Mouse (Mus musculus) limb, embryonic 14.5 days (tissue): ENCODE data around the gene Camta1. TPM values are rescaled to one million over a fixed set of nuclear protein-coding genes. Genes with fewer than 3 reads are reported as not detected.

ENCODE experiments used
- ATAC-seq: fragments of 200-750 bp; cut with Nextera tagmentation; 2 replicates; pipeline ENCODE4 v1.8.0; 2017; ENCODE audit warnings: low read depth, moderate number of reproducible peaks, moderate TSS enrichment; ENCODE audit not compliant: low FRiP score
- DNase-seq: peaks from one replicate; pipeline ENCODE4 v3.0.0-alpha.2; 2015; ENCODE audit warnings: low spot score
- H3K27ac ChIP-seq: fragments of 300-500 bp; sonication (generic); replicated peaks from 2 replicates; pipeline ENCODE4 v1.5.1; 2014; ENCODE audit warnings: low read depth, mild to moderate bottlenecking, low read length, moderate library complexity, mixed read lengths
- H3K27me3 ChIP-seq: fragments of 300-500 bp; sonication (generic); 2 replicates; pipeline ENCODE4 v1.6.1; 2014; ENCODE audit warnings: low read length, mixed read lengths; ENCODE audit not compliant: control insufficient read depth, insufficient read depth
- H3K36me3 ChIP-seq: fragments of 300-500 bp; sonication (generic); 2 replicates; pipeline ENCODE4 v1.6.1; 2014; ENCODE audit warnings: mild to moderate bottlenecking, low read length, moderate library complexity, mixed read lengths; ENCODE audit not compliant: control insufficient read depth, insufficient read depth
- H3K4me1 ChIP-seq: fragments of 300-500 bp; sonication (generic); 2 replicates; pipeline ENCODE4 v1.6.1; 2014; ENCODE audit warnings: antibody characterized with exemption, low read length, mixed read lengths; ENCODE audit not compliant: control insufficient read depth, insufficient read depth
- H3K4me2 ChIP-seq: fragments of 300-500 bp; sonication (generic); replicated peaks from 2 replicates; pipeline ENCODE4 v1.6.1; 2014; ENCODE audit warnings: low read depth, mild to moderate bottlenecking, low read length, moderate library complexity; ENCODE audit not compliant: severe bottlenecking
- H3K4me3 ChIP-seq: fragments of 300-500 bp; sonication (generic); replicated peaks from 2 replicates; pipeline ENCODE4 v1.5.1; 2014; ENCODE audit warnings: low read length
- H3K9ac ChIP-seq: fragments of 300-500 bp; sonication (generic); 2 replicates; pipeline ENCODE4 v1.6.1; 2014; ENCODE audit warnings: mild to moderate bottlenecking, low read depth, low read length, moderate library complexity; ENCODE audit not compliant: severe bottlenecking
- H3K9me3 ChIP-seq: fragments of 300-500 bp; sonication (generic); 2 replicates; pipeline ENCODE4 v1.6.1; 2016; ENCODE audit warnings: low read length; ENCODE audit not compliant: control insufficient read depth
- POLR2A ChIP-seq: fragments of 200-500 bp; IDR thresholded peaks from 2 replicates; pipeline ENCODE4 v1.8.0; 2012; ENCODE audit warnings: inconsistent platforms, mild to moderate bottlenecking, moderate library complexity, borderline replicate concordance; ENCODE audit not compliant: insufficient read depth, insufficient read length; ENCODE audit errors: extremely low read depth
- WGBS: fragments of 180-500 bp; shearing (Covaris S2); extraction: QIAGEN DNeasy Blood & Tissue Kit; methylation state at CpG from one replicate; pipeline ENCODE4 v1.1.7; 2014; 5-methylcytosine and 5-hydroxymethylcytosine counted together
- polyA plus RNA-seq, 2 experiments: library from polyadenylated mRNA; depleted of rRNA in 1 of 2; stranded (reverse) in 1 of 2; unstranded in 1 of 2; fragments of >200 nt; fragmentation: Nextera tagmentation in 1 of 2; extraction: Ambion mirVana in 1 of 2; gene quantifications; 2 replicates each; pipeline versions ENCODE4 v1.2.1 to v1.2.3; 2012 to 2014

Gene Camta1
- polyA plus RNA-seq, 2 experiments = 28.6 to 78.8 TPM

- ATAC-seq (peak; percentile 95), DNase-seq (peak; percentile 87)
- no peaks in the 10 kb centered on the region for H3K27me3 ChIP-seq
- H3K4me3 ChIP-seq = no peak overlapping the region
- H3K4me2 ChIP-seq = no peak overlapping the region
- TF ChIP-seq POLR2A = no peak
- no peak overlapping the region for H3K9ac ChIP-seq
- 5% methylated on average over 16 of the region's 16 CpGs for WGBS
- no peaks in the 10 kb centered on the region for H3K4me1 ChIP-seq
- H3K36me3 ChIP-seq = no peaks in the 10 kb centered on the region
- no peaks in the 10 kb centered on the region for H3K9me3 ChIP-seq
- H3K27ac ChIP-seq = no peak overlapping the region
Measured at GRCm38 (mm10) chr4:151604481-151604880, 257.2 kb downstream of the Camta1 start.

GRCm38 (mm10) chr4:151603586-151603985 lies 258.1 kb downstream of the Camta1 start:
- Histone ChIP-seq H3K4me1 (no peaks in the 10 kb centered on the region), H3K9me3 (no peaks in the 10 kb centered on the region), H3K9ac (no peak overlapping the region), H3K36me3 (no peaks in the 10 kb centered on the region), H3K4me3 (no peak overlapping the region), H3K27ac (no peak overlapping the region), H3K4me2 (no peak overlapping the region), H3K27me3 (no peaks in the 10 kb centered on the region)
- WGBS = 84% methylated on average over 9 of the region's 9 CpGs
- ATAC-seq (no peak), DNase-seq (no peak)
- no peak for TF ChIP-seq POLR2A

GRCm38 (mm10) chr4:151595116-151595515 lies 266.6 kb downstream of the Camta1 start:
- Histone ChIP-seq H3K27ac (no peak overlapping the region), H3K27me3 (no peaks in the 10 kb centered on the region), H3K9me3 (no peaks in the 10 kb centered on the region), H3K4me3 (no peak overlapping the region), H3K4me2 (no peak overlapping the region), H3K36me3 (no peaks in the 10 kb centered on the region), H3K9ac (no peak overlapping the region), H3K4me1 (no peaks in the 10 kb centered on the region)
- DNase-seq (no peak), ATAC-seq (no peak)
- WGBS = 48% methylated on average over 8 of the region's 8 CpGs
- TF ChIP-seq POLR2A = no peak

GRCm38 (mm10) chr4:151593042-151593441 lies 268.6 kb downstream of the Camta1 start:
- H3K9me3 ChIP-seq = no peaks in the 10 kb centered on the region
- ATAC-seq = no peak
- WGBS = 77% methylated on average over 7 of the region's 7 CpGs

GRCm38 (mm10) chr4:151586074-151586473 lies 275.6 kb downstream of the Camta1 start:
- Histone ChIP-seq H3K4me3 (no peak overlapping the region), H3K4me2 (no peak overlapping the region), H3K27ac (no peak overlapping the region), H3K27me3 (no peaks in the 10 kb centered on the region), H3K9me3 (no peaks in the 10 kb centered on the region), H3K36me3 (no peaks in the 10 kb centered on the region), H3K9ac (no peak overlapping the region), H3K4me1 (no peaks in the 10 kb centered on the region)
- no peak for TF ChIP-seq POLR2A
- DNase-seq (no peak), ATAC-seq (no peak)
- 43% methylated on average over 9 of the region's 9 CpGs for WGBS

More at GRCm38 (mm10) chr4:151593042-151593441, 268.6 kb downstream of the Camta1 start:
- no peak for DNase-seq
- no peaks in the 10 kb centered on the region for H3K36me3 ChIP-seq
- H3K4me2 ChIP-seq = no peak overlapping the region
- no peak overlapping the region for H3K27ac ChIP-seq
- no peak overlapping the region for H3K9ac ChIP-seq
- no peaks in the 10 kb centered on the region for H3K4me1 ChIP-seq
- H3K4me3 ChIP-seq = no peak overlapping the region
- no peak for TF ChIP-seq POLR2A
- H3K27me3 ChIP-seq = no peaks in the 10 kb centered on the region

- H3K4me2 ChIP-seq = no peak overlapping the region
- 62% methylated on average over 3 of the region's 3 CpGs for WGBS
- H3K27me3 ChIP-seq = no peaks in the 10 kb centered on the region
- H3K27ac ChIP-seq = no peak overlapping the region
- TF ChIP-seq POLR2A = no peak
- H3K4me3 ChIP-seq = no peak overlapping the region
- no peak overlapping the region for H3K9ac ChIP-seq
- no peaks in the 10 kb centered on the region for H3K4me1 ChIP-seq
- H3K9me3 ChIP-seq = no peaks in the 10 kb centered on the region
- DNase-seq = no peak
- no peaks in the 10 kb centered on the region for H3K36me3 ChIP-seq
- no peak for ATAC-seq
Measured at GRCm38 (mm10) chr4:151577961-151578360, 283.7 kb downstream of the Camta1 start.
